Mouse (Mus musculus) spleen, adult 10 weeks (tissue): Measurements from ENCODE around the gene Fam189b. TPM values are rescaled to one million over a fixed set of nuclear protein-coding genes. Genes with fewer than 3 reads are reported as not detected.

Source experiments
- polyA plus RNA-seq: library from polyadenylated mRNA; stranded (reverse); fragments of 350-450 nt; fragmentation: Illumina TruSeq; extraction: RNeasy Lipid Tissue Mini Kit (QIAGEN cat#74804); gene quantifications from one replicate; pipeline ENCODE4 v1.2.3, GENCODE M21; 2015; ENCODE audit warnings: low replicate concordance; ENCODE audit not compliant: insufficient read depth

Fam189b gene
- polyA plus RNA-seq: 19.3 TPM

GRCm38 (mm10) chr3:89183058-89183958 is at the start of gene Fam189b:
TSS of gene Fam189b (plus strand) at chr3:89183143.

DNA sequence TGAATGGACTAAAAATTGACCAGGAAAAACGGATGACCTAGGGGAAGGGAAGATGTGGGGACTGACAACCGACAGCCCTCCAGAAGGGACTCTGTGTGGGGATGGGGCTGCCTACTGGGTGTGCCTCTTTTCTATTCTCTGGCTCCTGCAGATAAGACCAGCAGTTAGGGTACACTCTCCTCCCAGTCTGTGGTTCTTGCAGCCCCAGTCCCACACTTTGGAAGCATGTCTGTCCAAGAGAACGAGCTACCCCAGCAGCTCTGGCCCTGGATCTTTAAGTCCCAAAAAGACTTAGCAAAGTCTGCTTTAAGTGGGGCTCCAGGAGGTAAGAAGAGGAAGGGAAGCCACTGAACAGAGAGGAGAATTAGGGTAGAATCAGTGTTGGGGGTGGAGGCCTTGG is 47.0 kb upstream of the Fam189b start, which contains the start of gene Pklr:
Gene Pklr, plus strand, starts transcription at position 185 of the 400 bp plus-strand sequence.

GRCm38 (mm10) chr3:89159616-89160344 is 23.2 kb upstream of the Fam189b start, which contains the start of gene Hcn3:
TSS of gene Hcn3 (minus strand) at chr3:89160196.

DNA sequence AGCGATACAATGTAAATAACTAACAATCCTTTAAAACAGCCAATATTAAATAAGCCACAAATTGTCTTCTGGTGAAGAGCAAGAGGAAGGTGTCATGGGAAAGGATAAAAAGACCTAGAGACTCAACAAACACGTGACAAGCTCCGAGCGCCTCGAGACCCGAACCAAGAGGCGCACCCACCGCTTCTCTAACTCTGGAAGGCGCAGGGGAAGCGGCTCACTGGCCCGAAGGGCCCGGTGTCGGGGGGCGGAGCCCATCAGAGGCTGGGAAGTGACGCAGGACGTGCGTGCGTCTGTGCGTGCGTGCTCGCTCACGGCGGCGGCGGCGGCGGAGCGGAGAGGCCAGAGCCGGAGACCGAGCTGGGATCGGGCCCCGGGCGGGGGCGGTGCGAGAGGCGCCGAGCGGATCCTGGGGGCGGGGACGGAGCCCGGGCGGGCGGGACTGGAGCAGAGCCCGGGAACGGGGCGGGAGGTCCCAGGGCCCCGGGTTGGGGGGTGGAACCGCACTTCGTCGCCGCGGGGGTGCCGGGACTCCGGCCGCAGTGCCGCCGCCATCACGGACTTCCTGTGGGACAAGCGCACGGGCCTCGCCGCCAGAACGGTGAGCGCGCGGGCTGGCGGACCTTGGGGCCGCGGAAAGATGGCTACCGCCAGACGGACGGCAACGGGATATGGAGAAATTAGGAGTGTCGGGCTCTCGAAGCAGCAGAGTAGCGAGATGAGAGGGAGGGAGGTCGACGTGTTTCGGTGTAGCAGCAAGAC is 18.3 kb upstream of the Fam189b start, which contains the start of gene Clk2:
Gene Clk2, plus strand, starts transcription at position 290 of the 762 bp plus-strand sequence.

GRCm38 (mm10) chr3:89177242-89178106 is 5.5 kb upstream of the Fam189b start, which contains the start of gene Scamp3:
TSS of gene Scamp3 (plus strand) at chr3:89177473.

GRCm38 (mm10) chr3:89202253-89203141 is 19.6 kb downstream of the Fam189b start, which contains the start of gene Gba:
TSS of gene Gba (plus strand) at chr3:89202928.

DNA sequence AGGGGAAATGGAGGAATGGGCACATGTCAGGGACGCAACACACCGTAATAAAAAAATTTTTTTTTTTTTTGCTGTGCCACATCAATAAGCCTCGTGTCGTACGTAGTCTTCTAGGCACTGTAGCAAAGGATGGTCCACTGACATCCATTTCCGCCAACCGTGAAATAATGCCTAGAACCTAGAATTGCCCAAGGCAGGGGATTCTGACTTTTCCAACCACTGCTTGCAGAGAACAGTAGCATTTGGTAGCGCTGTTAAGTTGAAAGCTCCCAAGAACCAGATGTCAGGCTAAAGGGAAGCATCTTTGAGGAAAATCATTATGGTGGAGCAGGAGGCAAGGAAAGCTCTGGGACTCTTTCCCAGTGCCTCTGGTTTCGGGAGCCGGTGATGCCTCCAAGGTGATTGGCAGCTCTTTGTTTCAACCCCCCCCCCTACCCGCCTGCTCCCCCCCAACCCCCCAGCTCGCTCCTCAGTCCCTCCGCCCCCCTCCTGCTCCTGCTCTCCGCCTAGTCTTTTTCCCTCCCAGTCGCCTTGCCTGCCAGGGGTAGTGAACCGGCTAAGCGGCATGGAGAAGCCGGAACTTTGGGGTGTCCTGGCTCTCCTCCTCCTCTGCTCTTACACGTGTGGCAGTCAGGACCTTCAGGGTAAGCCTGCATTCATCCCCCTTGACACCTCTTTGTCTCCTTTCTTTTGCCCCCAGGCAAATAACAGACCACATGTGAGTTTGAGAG is 31.9 kb downstream of the Fam189b start, which contains the start of gene Thbs3:
Gene Thbs3, plus strand, starts transcription at position 500 of the 731 bp plus-strand sequence.

GRCm38 (mm10) chr3:89226900-89227299 is 44.0 kb downstream of the Fam189b start, which contains the start of gene Mtx1:
TSS of gene Mtx1 (minus strand) at chr3:89227088.

DNA sequence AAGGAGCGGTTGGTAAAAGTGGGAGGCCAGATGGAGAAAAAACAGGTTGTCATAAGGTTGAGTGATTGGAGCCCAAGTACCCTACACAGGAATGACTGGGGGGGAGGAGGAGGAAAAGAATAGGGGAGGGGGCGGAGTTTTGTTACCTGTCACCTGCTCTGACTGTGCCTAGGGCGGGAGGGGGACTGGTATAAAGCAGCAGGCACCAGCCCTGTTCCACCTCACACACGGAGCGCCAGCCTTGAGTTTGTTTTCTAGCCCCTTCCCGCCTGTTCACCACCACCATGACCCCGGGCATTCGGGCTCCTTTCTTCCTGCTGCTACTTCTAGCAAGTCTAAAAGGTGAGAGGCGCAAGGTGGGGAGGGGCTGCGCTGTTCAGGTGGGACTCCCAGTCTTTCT is 45.9 kb downstream of the Fam189b start, which contains the start of gene Muc1:
Gene Muc1, plus strand, starts transcription at position 222 of the 400 bp plus-strand sequence.

Other genes with a start within 250 kb of the Fam189b start
- gene Ash1l, start 232.5 kb upstream of the Fam189b start, polyA plus RNA-seq: 56.6 TPM
- 82.1 TPM for gene Dap3, start 232.0 kb upstream of the Fam189b start, polyA plus RNA-seq
- gene Rusc1, start 89.8 kb upstream of the Fam189b start, polyA plus RNA-seq: 22.4 TPM
- gene Gm43738, start 82.0 kb upstream of the Fam189b start, polyA plus RNA-seq: not detected
- 37.3 TPM for gene Fdps, start 81.2 kb upstream of the Fam189b start, polyA plus RNA-seq
- gene Pklr, start 47.0 kb upstream of the Fam189b start, polyA plus RNA-seq: 1.8 TPM
- gene Hcn3, start 22.9 kb upstream of the Fam189b start, polyA plus RNA-seq: 0.23 TPM
- 91.6 TPM for gene Clk2, start 18.3 kb upstream of the Fam189b start, polyA plus RNA-seq
- 49.7 TPM for gene Scamp3, start 5.7 kb upstream of the Fam189b start, polyA plus RNA-seq
- 71.7 TPM for gene Gba, start 19.8 kb downstream of the Fam189b start, polyA plus RNA-seq
- gene Thbs3, start 32.0 kb downstream of the Fam189b start, polyA plus RNA-seq: 2.9 TPM
- gene Mtx1, start 43.9 kb downstream of the Fam189b start, polyA plus RNA-seq: 58.4 TPM
- gene Muc1, start 45.9 kb downstream of the Fam189b start, polyA plus RNA-seq: 0.52 TPM
- gene Krtcap2, start 62.8 kb downstream of the Fam189b start, polyA plus RNA-seq: 83.8 TPM
- 0.54 TPM for gene Trim46, start 63.2 kb downstream of the Fam189b start, polyA plus RNA-seq
- gene Dpm3, start 76.2 kb downstream of the Fam189b start, polyA plus RNA-seq: 3.5 TPM
- 93.1 TPM for gene Slc50a1, start 87.4 kb downstream of the Fam189b start, polyA plus RNA-seq
- 3.6 TPM for gene Efna1, start 98.0 kb downstream of the Fam189b start, polyA plus RNA-seq
- gene Efna3, start 139.8 kb downstream of the Fam189b start, polyA plus RNA-seq: not detected
- gene Efna4, start 154.9 kb downstream of the Fam189b start, polyA plus RNA-seq: not detected
- 18.7 TPM for gene Adam15, start 166.9 kb downstream of the Fam189b start, polyA plus RNA-seq
- 0.36 TPM for gene Dcst2, start 178.8 kb downstream of the Fam189b start, polyA plus RNA-seq
- gene Dcst1, start 182.1 kb downstream of the Fam189b start, polyA plus RNA-seq: 0.44 TPM
- gene Zbtb7b, start 211.6 kb downstream of the Fam189b start, polyA plus RNA-seq: 14.7 TPM
- 5.6 TPM for gene Lenep, start 219.7 kb downstream of the Fam189b start, polyA plus RNA-seq
- 16.6 TPM for gene Flad1, start 228.7 kb downstream of the Fam189b start, polyA plus RNA-seq
- gene Cks1b, start 235.2 kb downstream of the Fam189b start, polyA plus RNA-seq: 31.1 TPM
- 56.3 TPM for gene Shc1, start 235.3 kb downstream of the Fam189b start, polyA plus RNA-seq
- 34.0 TPM for gene Pygo2, start 247.1 kb downstream of the Fam189b start, polyA plus RNA-seq